Mouse (Mus musculus) mammary gland, adult 2 months (tissue): ENCODE measurements around the gene Chsy1. TPM values are rescaled to one million over a fixed set of nuclear protein-coding genes. Genes with fewer than 3 reads are reported as not detected.

Experiments used
- polyA plus RNA-seq: library from polyadenylated mRNA; depleted of rRNA; stranded (reverse); fragments of >200 nt; gene quantifications from 2 replicates; pipeline ENCODE4 v1.2.3, GENCODE M21; 2012; ENCODE audit warnings: low replicate concordance; rRNA removed

Gene Chsy1
- polyA plus RNA-seq, result 11.4 and 12.9 TPM in 2 replicates

GRCm38 (mm10) chr7:66108961-66109854 is at the start of gene Chsy1:
Gene Chsy1, plus strand, starts transcription at chr7:66109515.

GRCm38 (mm10) chr7:66079364-66080230 is 29.7 kb upstream of the Chsy1 start, which contains the start of gene Selenos:
Gene Selenos, plus strand, starts transcription at chr7:66079649.

Other genes with a start within 250 kb of the Chsy1 start
- gene Pcsk6, start 247.8 kb upstream of the Chsy1 start, polyA plus RNA-seq, result 23.3 and 30.7 TPM in 2 replicates
- gene Gm45213, start 65.9 kb upstream of the Chsy1 start, polyA plus RNA-seq, result not detected in 2 replicates
- gene Snrpa1, start 50.5 kb upstream of the Chsy1 start, polyA plus RNA-seq, result 5.3 and 7.7 TPM in 2 replicates
- 66.0 and 110 TPM in 2 replicates for gene Selenos, start 29.9 kb upstream of the Chsy1 start, polyA plus RNA-seq